Mouse (Mus musculus) thymus, postnatal 14 days (tissue): ENCODE measurements around the gene Dennd6b.
A peak's percentile ranks its signal among the peaks of the same experiment; 100 is the strongest.

Experiments used
- DNase-seq: peaks from one replicate; pipeline ENCODE4 v3.0.0; 2021

Gene Dennd6b

GRCm38 (mm10) chr15:89196313-89196706 is at the start of gene Dennd6b:
Gene Dennd6b (minus strand): TSS chr15:89196496.
- peak; percentile 99 for DNase-seq

DNA sequence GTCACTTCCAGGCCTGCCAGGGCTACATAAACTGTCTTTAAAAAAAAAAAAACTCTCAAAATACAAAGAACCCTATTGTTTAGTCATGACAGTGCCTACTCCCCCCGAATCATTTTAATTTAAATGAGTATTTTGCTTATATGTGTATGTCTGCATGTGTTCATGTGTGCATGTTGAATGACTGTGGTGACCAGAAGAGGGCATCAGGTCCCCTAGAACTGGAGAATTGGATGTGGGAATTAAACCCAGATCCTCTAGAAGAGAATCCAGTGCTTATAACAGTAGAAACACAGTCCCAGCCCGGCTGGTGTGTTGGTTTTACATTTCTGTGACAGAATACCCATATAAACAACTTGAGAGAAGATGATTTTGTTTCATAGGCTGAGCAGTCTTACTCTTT is 44.7 kb upstream of the Dennd6b start:
- peak; percentile 16 for DNase-seq

GRCm38 (mm10) chr15:89239751-89240392 is 43.6 kb upstream of the Dennd6b start:
- DNase-seq: no peak

DNA sequence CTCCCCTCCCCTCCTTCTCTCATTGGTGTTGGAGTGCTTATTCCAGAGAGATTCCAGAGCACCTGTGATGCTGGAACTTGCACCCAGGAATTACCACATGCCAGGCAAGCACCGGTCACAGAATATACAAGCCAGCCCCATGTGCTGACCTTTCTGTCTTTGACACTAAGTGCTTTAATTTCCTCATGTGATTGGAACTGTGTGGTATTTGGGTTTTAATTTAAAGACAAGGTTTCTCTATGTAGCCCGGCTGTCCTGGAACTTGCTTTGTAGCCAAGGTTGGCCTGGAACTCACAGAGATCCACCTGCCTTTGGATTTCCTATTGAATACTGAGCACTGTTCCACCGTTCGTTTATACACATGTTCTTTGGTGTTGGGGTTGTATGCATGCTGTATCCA is 37.8 kb upstream of the Dennd6b start:
- no peak for DNase-seq

DNA sequence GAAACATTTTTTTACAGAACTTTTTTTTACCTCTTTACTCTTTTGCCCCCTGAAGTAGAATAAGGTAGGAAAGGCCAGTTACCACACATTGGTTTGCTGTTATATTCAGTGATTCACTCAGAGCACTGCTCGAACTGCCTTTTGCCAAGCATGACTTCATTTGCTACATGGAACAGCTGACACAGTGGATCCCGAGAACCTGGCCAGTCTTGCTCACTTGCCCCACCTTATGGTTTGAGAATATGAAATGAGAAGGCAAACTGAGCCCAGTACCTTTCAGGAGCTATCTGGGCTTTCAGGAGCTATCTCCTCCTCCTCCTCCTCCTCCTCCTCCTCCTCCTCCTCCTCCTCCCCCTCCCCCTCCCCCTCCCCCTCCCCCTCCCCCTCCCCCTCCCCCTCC is 37.3 kb upstream of the Dennd6b start:
- no peak for DNase-seq

GRCm38 (mm10) chr15:89215611-89216233 is 19.4 kb upstream of the Dennd6b start:
- no peak for DNase-seq

GRCm38 (mm10) chr15:89214953-89215352 is 18.7 kb upstream of the Dennd6b start:
- DNase-seq: no peak

- DNase-seq: no peak
Measured at GRCm38 (mm10) chr15:89213517-89213916, 17.2 kb upstream of the Dennd6b start.

DNA sequence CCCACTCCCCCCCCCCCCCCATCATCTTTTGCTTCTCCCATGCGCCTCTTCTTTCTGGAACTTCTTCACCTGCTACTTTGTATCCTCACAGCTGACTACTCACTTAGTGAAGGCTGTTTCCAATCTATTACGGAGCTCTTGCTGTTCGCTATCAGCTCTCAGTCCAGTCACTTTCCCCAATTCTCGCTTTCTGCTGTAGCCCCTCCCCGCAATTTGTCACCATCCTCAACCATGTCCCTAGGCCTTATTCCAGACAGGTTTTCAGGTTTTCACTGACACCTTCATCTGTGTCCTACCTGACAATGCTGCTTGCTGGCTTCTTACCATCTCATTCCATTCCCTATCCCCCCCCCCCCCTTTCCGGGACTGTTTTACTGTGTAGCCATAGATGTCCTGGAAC is 16.2 kb upstream of the Dennd6b start:
- DNase-seq: no peak

DNA sequence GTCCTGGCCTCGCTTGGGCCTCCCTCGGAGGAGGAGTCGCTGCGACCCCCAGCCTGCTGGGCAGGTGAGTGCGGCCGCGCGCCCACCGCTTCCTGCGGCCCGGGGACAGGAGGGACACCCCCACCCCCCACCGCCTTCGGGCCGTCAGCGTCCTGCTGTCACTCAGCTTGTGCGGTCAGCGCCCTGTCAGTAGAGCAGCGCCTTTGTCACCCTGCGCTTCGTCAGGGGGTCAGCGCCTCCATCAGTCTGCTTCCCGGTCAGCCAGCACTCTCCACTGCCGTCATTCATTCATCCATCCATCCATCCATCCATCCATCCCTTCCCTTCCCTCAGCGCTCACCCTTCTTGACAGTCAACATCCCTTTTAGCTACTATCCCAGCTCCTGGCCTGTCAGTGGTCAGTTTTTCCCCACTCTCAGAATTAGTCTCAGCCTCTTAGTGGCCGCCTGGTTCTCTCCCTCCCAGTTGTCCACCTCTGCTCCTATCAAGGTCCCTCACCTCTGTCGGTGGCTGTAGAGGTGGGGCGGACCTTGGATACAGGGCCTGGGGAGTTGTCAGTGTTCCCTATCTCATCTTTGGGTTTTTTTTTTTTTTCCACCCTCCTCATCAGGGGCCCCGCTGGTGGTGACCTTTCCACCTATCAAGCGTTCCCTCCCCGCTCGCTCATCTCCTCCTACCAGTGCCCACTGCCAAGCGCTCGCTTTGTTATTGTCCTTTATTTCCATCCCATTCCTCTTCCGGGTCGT is 15.6 kb upstream of the Dennd6b start:
- peak; percentile 20 for DNase-seq

- peak; percentile 88 for DNase-seq
Measured at GRCm38 (mm10) chr15:89210915-89211715, 14.8 kb upstream of the Dennd6b start, which contains the start of gene Ppp6r2. Gene Ppp6r2 (plus strand): TSS chr15:89211553.

- peak; percentile 87 for DNase-seq
Measured at GRCm38 (mm10) chr15:89209886-89210761, 13.8 kb upstream of the Dennd6b start.

GRCm38 (mm10) chr15:89207457-89207856 is 11.2 kb upstream of the Dennd6b start:
- DNase-seq: no peak

DNA sequence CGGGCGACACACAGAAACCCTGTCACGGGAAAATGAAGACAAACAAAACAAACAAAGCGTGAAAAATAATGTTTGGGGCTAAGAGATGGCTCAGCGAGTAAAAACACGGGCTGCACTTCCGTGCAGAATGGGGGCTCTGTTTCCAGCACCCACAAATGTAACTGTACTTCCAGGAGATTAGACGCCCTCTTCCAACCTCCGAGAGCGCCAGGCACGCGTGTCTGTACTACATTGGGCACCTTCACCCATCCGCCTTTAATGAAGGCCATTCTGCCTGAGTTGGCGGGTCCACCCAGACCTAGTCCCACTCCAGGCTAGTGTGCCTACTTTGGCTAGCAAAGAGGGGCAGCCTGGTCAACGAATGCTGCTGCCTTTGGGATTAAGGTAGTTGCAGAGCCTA is 760 bp upstream of the Dennd6b start:
- DNase-seq: peak; percentile 13

DNA sequence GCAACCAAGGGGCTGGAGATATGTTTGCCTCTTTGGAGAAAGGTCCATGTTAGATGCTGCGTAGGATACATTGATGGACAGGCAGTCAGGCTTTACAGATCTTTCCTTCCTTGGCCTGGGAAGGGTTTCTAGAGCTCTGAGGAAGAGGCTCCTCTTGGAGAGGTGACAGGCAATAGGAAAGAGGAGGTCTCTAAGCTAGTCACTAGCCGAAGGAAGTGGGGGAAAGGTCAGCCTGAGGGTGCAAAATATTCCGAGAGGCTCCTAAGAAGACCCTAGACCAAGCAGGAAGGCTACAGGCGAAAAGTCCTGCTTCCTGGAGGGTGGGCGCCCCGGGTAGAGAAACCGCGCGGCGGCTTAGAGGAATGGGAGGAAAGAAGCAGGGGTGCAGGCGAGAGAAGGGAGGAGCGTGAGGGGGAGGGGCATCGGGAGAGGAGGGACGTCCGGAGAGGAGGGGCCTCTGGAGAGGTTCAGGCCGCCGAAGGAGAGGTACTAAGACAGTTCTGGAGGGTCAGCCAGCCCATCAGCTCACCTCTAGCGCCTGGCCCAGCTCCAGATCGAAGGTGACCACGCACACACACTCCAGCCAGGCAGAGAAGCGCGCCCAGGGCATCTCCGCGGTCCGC is 495 bp downstream of the Dennd6b start:
- DNase-seq: peak; percentile 95

DNA sequence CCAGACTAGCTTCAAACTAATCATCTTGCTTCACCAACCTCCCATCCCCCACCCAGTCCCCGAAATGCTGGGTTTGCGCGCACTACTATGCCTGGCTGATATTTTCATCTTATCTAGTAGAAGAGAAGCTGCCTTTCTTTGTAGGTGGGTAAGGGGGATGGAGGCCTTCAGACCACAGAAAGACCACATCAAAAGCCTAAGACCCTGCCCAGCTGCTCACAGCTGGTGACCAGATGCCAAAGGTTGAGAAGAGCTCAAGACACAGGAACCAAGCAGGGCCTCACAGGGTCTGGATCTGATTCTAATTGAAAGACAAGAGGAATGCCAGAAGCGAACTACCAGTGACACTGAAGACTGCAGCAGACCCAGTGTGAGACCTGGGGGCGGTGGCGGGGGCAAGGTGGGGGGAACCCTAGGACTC is 1.0 kb downstream of the Dennd6b start:
- peak; percentile 28 for DNase-seq

GRCm38 (mm10) chr15:89184937-89185227 is 11.4 kb downstream of the Dennd6b start:
- no peak for DNase-seq

DNA sequence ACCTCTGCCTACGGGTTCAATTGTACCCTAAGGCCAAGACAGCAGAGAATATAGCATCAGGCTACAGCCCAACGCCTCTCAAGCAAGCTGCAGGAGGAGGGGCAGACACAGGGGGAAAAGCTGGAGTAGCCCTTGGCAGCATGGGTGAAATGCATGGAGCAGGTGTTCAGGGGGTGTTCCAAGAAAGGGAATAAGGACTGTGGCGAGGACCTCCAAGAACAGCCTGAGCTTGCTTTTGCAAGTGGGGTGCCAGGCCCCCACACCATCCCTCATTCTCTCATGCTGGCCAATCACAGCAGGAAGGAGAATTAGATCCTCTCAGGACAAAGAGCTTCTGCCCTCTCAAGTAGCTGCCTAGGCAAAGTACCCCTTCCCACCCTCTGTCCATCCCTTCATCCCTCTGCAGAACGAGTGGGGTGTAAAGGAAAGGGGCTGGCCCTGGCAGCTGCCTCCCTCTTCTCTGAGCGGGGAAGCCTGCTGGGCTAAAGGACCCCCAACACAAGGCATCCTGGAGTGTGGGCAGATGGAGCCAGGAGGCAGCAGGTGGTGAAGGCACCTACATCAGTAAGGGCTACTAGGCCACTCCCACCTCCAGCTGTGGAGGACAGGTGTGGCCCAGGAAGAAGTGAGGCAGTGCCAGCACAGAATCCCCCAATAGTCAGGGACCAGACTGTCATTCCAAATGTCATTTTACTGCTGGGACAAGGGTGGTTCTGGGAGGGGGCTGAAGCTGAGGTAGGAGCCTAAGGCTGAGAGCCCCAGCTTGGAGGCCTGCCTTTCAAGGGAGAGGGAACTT is 12.0 kb downstream of the Dennd6b start:
- DNase-seq: no peak

GRCm38 (mm10) chr15:89182842-89183241 is 13.5 kb downstream of the Dennd6b start:
- DNase-seq: no peak

- DNase-seq: no peak
Measured at GRCm38 (mm10) chr15:89182328-89182741, 14.0 kb downstream of the Dennd6b start.
